Mouse (Mus musculus) cerebellum, adult 11 months (tissue): ENCODE results near the gene Naa11.

Experiments used
- DNase-seq: peaks from one replicate; pipeline ENCODE4 v3.0.0; 2022

The Naa11 gene

GRCm38 (mm10) chr5:97392160-97392559 is at the start of gene Naa11:
TSS of gene Naa11 (minus strand) at chr5:97392379.
- no peak for DNase-seq

GRCm38 (mm10) chr5:97432512-97432911 is 40.3 kb upstream of the Naa11 start:
- no peak for DNase-seq

- no peak for DNase-seq
These were observed 37.8 kb upstream of the Naa11 start for GRCm38 (mm10) chr5:97429976-97430375.

GRCm38 (mm10) chr5:97421669-97422068 is 29.5 kb upstream of the Naa11 start:
- no peak for DNase-seq

- DNase-seq, result no peak
These were observed 25.0 kb upstream of the Naa11 start for GRCm38 (mm10) chr5:97417185-97417584.

GRCm38 (mm10) chr5:97415837-97416236 is 23.7 kb upstream of the Naa11 start:
- no peak for DNase-seq

GRCm38 (mm10) chr5:97413716-97414115 is 21.5 kb upstream of the Naa11 start:
- DNase-seq, result peak; percentile 9

GRCm38 (mm10) chr5:97410190-97410589 is 18.0 kb upstream of the Naa11 start:
- no peak for DNase-seq

GRCm38 (mm10) chr5:97409234-97409704 is 17.1 kb upstream of the Naa11 start:
- no peak for DNase-seq

GRCm38 (mm10) chr5:97401042-97401441 is 8.9 kb upstream of the Naa11 start:
- DNase-seq, result no peak

- no peak for DNase-seq
These were observed 5.4 kb upstream of the Naa11 start for GRCm38 (mm10) chr5:97397585-97397984.

GRCm38 (mm10) chr5:97387622-97388021 is 4.6 kb downstream of the Naa11 start:
- DNase-seq, result no peak

- DNase-seq, result no peak
These were observed 7.8 kb downstream of the Naa11 start for GRCm38 (mm10) chr5:97384399-97384798.

- DNase-seq, result no peak
These were observed 9.5 kb downstream of the Naa11 start for GRCm38 (mm10) chr5:97382548-97383222.

GRCm38 (mm10) chr5:97379976-97380375 is 12.2 kb downstream of the Naa11 start:
- DNase-seq, result no peak

- DNase-seq, result peak; percentile 11
These were observed 27.4 kb downstream of the Naa11 start for GRCm38 (mm10) chr5:97364781-97365180.

GRCm38 (mm10) chr5:97364252-97364651 is 27.9 kb downstream of the Naa11 start:
- no peak for DNase-seq

GRCm38 (mm10) chr5:97362539-97362938 is 29.6 kb downstream of the Naa11 start:
- no peak for DNase-seq

GRCm38 (mm10) chr5:97359104-97359503 is 33.1 kb downstream of the Naa11 start:
- no peak for DNase-seq

GRCm38 (mm10) chr5:97356135-97356534 is 36.0 kb downstream of the Naa11 start:
- DNase-seq, result no peak

- DNase-seq, result no peak
These were observed 37.0 kb downstream of the Naa11 start for GRCm38 (mm10) chr5:97355152-97355551.

GRCm38 (mm10) chr5:97348760-97349159 is 43.4 kb downstream of the Naa11 start:
- no peak for DNase-seq

- no peak for DNase-seq
These were observed 43.9 kb downstream of the Naa11 start for GRCm38 (mm10) chr5:97348310-97348709.

GRCm38 (mm10) chr5:97345732-97346253 is 46.4 kb downstream of the Naa11 start:
- DNase-seq, result peak; percentile 12

- DNase-seq, result no peak
These were observed 47.0 kb downstream of the Naa11 start for GRCm38 (mm10) chr5:97345129-97345528.
